In the genomic region with DNA sequence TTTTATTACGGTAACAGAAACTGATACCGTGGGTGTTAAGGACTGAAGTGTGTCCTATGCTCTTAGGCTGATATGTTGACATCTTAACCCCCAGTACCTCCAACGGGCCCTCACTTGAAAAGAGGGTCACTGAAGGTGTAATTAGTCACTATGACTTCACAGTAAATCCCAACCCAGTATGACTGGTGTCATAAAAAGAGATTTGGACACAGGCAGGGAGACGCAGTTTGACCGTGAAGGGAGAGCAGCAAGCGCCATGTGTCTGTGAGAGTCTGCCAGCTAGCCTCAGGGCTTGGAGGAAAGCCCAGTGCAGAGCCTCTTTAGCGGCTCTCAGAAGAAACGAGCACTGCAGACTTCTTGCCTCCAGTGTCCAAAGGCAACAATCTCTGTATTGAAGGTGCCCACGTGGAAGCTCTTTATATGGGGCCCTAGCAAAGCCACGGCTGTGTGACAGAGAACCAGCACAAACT, we compare ENCODE assay signal across 8 mouse cellular contexts.
A peak's percentile ranks its signal among the peaks of the same experiment; 100 is the strongest.
DNase-seq lines count a peak whose midpoint lies in the region; TF ChIP-seq lines count a peak whose summit lies in the region.

No protein-coding gene starts in this region.

- no peaks in the 10 kb centered on the region for H3K36me3 ChIP-seq in testis, adult 2 months (ENCODE audit: control insufficient read depth, insufficient read depth, low read length)

- no peaks in the 10 kb centered on the region for H3K27me3 ChIP-seq in testis, adult 2 months (ENCODE audit: control insufficient read depth, insufficient read depth, low read length)

- intact Hi-C loops in gastrocnemius, postnatal 36 days (cut with DNase I), result loop anchor here (5.0 kb wide), 1 partner anchor 53 kb away; no protein-coding TSS in a partner anchor

- DNase-seq in retina, adult 2 months (ENCODE audit: low read depth, low spot score), result peak; percentile 11
- DNase-seq in retina, embryonic 14.5 days (ENCODE audit: low spot score), result no peak
- DNase-seq in cerebellum, adult 9-11 months, result peak; percentile 91
- DNase-seq in gastrocnemius, postnatal 36 days, result peak; percentile 55 to 60
- peak; percentile 33 for DNase-seq in kidney, adult 18-20 months
- peak; percentile 35 for DNase-seq in lung, postnatal 14 days
- DNase-seq in natural killer cell, adult 2 months (ENCODE audit: low spot score in 2 of 2), result no peak

- H3K4me3 ChIP-seq in testis, adult 2 months (ENCODE audit: control insufficient read depth, low read depth, low read length), result peak overlapping the region; percentile 52

- no peak for TF ChIP-seq CTCF in testis, adult 2 months (IDR thresholded peaks at IDR 0.05; ENCODE audit: control insufficient read depth, insufficient read depth, insufficient replicate concordance, low read depth, low read length)

- peak; percentile 41; the same call in 1 of the 2 replicates for TF ChIP-seq POLR2A in testis, adult 2 months (IDR thresholded peaks at IDR 0.05; ENCODE audit: control insufficient read depth, low read depth, low read length)

- H3K4me1 ChIP-seq in testis, adult 2 months (ENCODE audit: control insufficient read depth, insufficient read depth, low read length), result peaks cover 7% of the 10 kb centered on the region

- H3K27ac ChIP-seq in testis, adult 2 months (ENCODE audit: control insufficient read depth, insufficient read depth, low read depth, low read length), result no peak overlapping the region

Comparison
In these comparisons a context has a peak if more than half of its experiments do, and no peak if none do; other contexts are left out.
1. DNase-seq: peak in retina, adult 2 months (single experiment), cerebellum, adult 9-11 months (single experiment), gastrocnemius, postnatal 36 days (2 of 2), kidney, adult 18-20 months (single experiment) and lung, postnatal 14 days (single experiment); none in retina, embryonic 14.5 days (single experiment) and natural killer cell, adult 2 months (0 of 2).